Mouse (Mus musculus): Measurements from ENCODE around the gene Asic4.

DNA sequence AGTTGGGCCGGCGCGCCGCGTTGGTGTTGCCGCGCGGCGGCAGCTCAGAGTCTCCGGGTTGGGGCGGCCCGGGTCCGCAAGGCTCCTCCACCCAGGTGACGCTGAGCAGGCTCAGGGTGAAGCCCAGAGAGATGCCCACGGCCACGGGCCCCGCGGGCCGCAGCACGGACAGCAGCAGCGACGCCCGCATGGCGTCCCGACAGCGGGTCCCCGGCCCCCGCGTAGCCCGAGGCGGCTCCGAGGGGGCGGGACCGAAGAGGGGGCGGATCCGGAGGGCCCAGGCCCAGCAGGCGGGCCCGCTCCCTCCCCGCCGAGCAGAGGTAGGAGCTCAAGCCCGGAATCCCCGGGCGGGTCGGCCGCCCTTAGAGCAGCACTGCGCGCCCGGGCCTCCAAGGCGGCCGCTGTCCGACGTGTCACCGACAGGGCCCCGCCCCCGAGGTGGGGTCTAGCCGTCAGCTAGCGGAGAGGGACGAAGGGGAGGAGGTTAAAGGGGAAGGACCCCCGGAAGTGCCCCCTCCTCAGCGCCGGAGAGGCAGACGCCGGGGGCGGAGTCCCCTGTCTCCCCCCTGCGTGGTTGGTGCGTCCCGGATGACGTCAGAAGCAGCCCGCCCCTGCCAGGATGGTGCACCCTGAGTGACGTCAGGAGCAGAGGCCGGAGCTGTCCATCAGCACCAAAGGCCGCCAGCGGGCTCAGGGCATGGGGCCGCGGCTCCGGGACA, 28.8 kb downstream of the Asic4 start, which contains the start of the genes Chpf and Tmem198:
- TF ChIP-seq POLR2A (IDR thresholded peaks at IDR 0.05; ENCODE audit: insufficient read length, low read depth) (peak; percentile 86), USF1 (IDR thresholded peaks at IDR 0.05; ENCODE audit: low read depth) (no peak), POLR2AphosphoS2 (IDR thresholded peaks at IDR 0.05; ENCODE audit: insufficient read length, low read depth) (peak; percentile 7), TCF3 (IDR thresholded peaks at IDR 0.05; ENCODE audit: insufficient read length, low read depth) (no peak), MAX (IDR thresholded peaks at IDR 0.05; ENCODE audit: low read depth) (no peak), TCF12 (IDR thresholded peaks at IDR 0.05; ENCODE audit: insufficient read depth, poor library complexity, severe bottlenecking) (no peak), SRF (IDR thresholded peaks at IDR 0.05; ENCODE audit: control insufficient read depth, insufficient read length, low read depth) (peak; percentile 73)
